Comparison of ENCODE assay signal across 17 mouse cellular contexts in genomic region chr13:117611881-117612280, GRCm38 (mm10).
"Had no signal": no experiment of that assay in that cellular context is flagged by ENCODE, and none has a peak within 500 bp of the region (broad histone marks: within the 10 kb centered on the region; RNA-seq: fewer than 3 reads in every experiment).

No protein-coding gene starts in this region.

- ATAC-seq: liver, embryonic 12.5 days; liver, postnatal 0 days; lung, postnatal 0 days; midbrain, embryonic 13.5 days; midbrain, embryonic 15.5 days; midbrain, embryonic 16.5 days had no signal

- DNase-seq: left cerebral cortex, postnatal 4 days; liver; liver, embryonic 13.5 days; liver, postnatal 0 days; lung, adult 18-20 months; lung, adult 2 months; lung, embryonic 14.5 days; lung, postnatal 10 days; lung, postnatal 14 days; lung, postnatal 36 days; lung, postnatal 4 days; midbrain, embryonic 14.5 days had no signal
